Mouse (Mus musculus): ENCODE measurements around the gene Commd1.
A peak's percentile ranks its signal among the peaks of the same experiment; 100 is the strongest.

Gene Commd1

DNA sequence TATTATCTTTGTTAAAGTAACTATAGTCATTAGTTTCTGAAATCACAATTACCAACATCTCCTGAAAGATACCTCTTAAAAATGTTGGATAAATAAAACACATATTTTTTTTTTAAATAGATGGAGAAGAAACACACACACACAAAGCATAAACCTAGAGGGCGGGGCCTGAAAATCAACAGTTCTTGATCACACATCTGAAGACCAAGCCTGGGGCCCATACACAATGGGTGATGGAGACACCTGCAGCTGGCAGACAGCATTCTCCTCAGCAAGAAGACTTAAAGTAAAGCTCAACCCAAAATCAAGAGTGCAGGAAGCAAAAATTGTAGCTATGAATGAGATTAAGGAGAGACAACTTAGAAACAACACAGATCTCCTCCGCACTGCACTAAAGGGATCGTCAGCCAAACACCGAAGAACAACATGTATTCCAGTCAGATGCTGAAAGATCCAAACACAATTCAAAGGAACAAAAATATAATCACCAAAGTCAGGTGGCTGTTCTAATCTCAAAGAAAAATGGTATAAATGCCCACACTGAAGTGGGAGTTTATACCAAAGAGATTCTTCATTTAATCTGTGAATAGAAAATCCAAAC, 44.4 kb downstream of the Commd1 start:
- peak; percentile 39 to 51 for DNase-seq

DNA sequence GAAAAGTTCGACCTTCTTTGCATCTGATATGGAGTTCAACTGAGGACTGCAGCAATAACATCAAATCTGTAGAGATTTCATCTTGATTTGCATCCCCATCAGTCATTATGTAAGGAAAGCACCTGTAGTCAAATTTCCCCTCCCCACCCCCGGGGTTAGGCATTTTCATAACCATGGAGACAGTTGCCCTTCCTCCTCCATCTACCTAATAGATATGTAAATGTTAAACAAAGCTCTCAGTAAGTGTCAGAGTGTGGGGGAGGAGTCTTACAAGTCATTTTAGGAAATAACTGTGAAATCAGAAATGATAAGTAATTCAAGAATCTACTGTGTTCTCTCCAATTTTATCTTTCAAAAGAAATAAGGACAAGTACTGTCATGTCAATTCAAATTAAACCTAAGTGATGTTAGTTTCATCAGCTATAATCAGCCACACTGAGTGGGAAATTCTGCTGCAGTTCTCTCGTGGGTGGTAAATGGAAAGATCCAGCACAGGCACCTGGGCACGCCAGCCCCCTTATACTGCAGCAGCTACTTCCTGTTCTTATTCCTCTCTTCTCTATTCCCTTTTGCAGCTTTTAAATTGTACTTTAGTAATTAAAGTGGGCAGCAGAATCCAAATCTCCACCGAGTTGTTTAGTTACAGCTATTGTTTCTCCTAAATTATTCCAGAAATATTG, 45.6 kb downstream of the Commd1 start:
- DNase-seq: peak in 1 of 2 experiments; percentile 25

DNA sequence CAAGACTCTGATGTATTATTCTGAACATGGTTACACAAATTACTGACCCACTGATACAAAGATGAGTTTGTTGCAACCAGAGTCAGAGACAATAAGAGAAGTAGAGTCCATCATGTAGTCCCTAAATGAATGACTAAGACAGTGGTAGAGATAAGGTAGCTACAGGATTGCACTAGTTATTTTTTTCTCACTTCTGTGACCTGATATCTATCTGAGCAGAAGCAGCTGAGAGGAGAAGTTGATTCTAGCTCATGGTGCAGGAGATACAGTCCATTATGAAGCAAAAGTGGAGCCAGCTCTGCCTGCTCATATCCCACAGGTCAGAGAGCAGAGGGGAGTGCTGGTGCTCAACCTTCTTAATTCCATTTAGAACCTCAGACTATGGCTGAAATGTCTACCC, 50.0 kb downstream of the Commd1 start:
- no peak for DNase-seq

DNA sequence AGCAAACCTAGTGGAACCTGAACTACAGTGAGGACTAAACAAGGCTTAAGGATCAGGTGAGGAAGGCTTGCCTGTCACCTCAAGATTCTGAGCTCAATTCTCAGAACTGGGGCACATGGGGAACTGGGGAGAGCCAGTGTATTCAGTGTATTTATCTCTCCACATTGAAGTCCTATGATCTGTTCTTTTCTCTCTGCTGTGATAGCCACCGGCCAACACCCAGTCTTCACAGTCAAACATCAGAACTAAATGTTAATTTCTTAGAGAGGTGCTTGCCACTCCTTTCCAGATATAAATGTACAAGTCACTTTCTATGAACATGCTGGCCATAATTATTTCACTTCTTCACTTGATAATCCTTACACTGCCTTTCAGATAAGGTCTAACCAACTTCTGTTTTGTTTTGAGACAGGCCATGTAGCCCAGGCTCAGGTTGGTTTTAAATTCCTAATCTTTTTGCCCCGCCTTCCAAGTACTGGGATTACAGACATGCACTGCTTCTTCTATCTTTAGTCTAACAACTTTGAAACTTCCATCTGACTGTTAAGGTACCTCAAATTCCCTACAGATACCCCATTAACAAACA, 50.8 kb downstream of the Commd1 start:
- no peak for DNase-seq

DNA sequence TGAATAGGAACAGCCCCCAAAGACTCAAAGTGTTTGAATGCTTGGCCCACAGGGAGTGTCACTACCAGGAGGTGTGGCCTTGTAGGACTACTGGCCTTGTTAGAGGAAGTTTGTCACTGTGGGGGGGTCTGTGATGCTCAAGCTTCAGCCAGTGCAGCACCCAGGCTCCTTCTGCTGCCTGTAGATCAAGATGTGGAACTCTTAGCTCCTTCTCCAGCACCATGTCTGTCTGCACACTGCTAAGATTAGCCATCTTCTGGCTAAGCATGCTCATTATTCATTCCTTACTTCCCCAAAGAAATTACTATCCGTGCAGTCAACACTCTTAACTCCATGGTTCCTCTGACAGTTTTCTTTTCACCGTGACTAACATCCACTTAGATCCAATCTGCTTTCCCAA, 52.1 kb downstream of the Commd1 start:
- no peak for DNase-seq

DNA sequence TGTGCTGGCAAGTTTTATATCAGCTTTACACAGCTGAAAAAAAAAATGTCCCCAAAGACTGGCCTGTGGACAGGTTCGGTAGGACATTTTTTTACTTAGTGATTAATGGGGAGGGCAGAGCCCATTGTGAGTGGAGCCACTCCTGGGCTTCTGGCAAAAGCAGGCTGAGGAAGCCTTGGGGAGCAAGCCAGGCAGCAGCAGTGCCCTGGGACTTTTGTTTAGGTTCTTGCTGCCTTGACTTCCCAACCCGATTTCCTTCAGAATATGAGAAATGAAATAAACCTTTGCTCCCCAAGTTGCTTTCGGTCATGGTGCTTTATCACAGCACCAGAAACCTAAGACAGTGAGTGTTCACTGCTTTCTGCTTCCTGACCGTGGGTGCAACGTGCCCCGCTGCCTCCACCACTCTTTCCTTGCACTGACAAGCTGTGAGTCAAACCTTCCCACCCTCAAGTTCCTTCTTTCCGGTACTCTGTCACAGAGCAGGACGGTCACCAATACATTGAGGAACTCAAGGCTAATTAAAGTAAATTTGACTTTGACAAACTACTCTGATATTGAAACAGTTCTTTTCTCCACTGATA, 53.5 kb downstream of the Commd1 start:
- DNase-seq: no peak

DNA sequence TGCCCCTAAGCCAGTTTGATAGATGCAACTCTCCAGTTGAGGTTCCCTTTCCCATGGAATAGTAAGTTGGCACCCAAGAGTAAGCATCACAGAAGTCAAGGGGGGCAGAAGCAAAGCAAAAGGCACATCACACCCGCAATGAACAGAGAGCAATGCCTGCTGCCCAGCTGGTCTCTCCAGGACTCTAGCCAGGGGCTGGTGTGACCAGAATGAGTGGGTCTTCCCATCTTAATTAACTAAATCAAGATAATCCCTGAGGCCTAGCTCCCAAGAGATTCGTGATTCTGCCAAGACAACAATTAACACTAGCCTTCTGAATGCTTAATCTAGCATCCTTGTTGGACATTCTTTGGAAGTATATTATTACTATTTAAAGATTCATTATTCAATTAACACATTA, 58.6 kb downstream of the Commd1 start:
- no peak for DNase-seq

DNA sequence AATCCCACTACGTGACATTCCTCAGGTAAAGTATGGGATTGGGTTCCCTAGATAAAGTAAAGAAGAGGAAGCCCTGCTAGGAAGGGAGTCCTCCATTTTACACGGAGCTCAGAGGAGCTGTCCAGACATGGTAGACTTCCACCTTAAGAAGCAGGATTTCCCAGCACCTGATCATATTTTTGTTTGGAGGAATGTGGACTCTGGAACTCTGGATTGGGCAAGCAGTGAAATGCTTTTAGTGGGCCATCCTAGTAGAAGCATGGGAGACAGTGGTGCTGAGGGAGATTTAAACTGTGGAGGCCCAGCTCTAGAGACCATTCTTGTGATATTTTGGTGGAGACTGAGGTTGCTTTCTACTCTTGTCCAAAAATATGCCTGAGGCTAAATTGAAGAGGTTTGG, 59.6 kb downstream of the Commd1 start:
- no peak for DNase-seq

DNA sequence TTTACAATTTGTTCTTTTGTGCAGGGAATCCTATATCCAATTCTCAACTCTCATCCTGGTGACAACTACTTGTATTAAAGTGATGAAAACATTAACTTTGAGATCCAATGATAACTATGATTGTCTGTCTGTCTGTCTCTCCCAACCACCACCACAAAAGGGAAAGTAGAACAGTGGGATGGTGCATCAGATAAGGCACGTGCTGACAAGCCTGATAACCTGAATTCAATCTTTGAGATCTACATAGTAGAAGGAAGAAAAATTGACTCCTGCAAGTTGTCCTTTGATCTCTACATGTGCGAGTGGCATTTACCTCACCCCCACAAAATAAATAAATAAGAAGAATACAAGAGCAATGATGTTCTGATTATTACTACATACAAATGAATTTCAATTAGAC, 62.8 kb downstream of the Commd1 start:
- no peak for DNase-seq

DNA sequence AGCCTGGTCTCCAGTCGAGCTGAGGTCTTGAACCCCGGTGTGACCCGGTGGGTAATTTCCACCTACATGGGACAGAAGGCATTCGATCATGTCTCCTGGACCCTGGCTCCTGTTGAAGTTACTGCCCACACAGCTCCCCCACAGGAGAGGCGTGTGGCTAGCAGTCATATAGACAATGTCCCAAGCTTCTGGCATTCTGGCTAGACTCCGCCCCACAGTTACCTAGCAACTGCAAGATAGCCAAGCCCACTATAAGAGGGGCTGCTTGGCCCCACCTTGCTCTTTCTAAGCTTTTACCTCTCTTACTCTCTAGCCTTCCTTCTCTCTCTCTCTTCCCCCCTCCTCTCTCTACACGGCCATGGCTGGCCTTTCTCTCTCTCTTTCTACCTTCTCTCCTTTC, 64.4 kb downstream of the Commd1 start:
- no peak for DNase-seq

DNA sequence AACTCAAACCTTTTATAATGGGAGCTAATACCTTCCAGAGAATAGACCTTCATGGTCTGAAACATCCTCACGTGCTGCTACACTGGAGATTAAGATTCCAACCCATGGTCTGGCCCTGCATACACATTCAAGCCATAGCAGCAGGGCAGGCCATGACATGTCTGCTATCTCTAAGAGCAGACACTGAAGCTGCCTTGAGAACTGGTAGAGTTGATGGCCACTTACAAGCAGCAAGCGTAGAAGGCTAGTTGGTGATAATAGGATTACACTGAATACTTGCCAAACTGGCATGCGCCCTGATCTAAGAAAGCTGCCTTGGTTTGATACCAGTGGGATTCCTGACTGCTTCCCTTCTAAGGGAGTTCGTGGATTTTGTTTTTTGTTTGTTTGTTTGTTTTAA, 68.4 kb downstream of the Commd1 start:
- DNase-seq: no peak

DNA sequence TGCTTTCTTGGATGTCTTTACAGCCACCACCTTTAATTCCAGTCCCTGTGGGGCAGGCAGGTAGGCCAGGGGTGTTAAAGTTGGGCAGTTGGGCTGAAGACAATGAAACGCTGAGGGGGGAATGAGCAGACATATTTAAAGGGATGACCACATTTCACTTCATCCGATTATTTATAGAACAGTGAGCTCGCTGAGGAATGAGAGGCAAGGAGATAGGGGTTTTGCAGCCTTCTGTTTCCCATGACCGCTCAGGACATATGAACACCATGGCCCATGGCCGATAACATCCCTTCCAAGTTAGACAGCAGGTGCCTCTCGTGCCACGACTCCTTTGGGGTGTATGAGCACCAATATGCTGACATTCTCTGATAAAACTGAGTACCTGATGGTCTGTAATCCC, 70.4 kb downstream of the Commd1 start:
- no peak for DNase-seq

DNA sequence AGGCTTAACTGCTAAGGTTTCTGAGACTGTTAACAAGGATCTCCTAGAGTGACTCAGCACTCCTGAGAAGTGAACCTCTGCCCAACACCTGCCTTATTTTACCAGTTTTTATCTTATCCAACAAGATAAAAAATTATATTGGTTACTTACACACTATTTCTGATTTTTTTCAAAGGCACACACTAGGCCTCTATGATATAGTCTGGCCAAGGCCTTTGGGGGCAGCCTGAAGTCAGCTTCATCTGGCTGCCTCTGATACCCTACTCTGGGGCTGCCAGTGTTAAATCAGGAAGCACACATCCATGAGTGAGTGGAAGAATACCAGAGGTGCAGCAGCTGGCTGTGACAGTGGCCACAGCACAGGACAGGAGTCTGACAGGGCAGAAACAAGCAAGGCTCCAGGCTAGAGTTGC, 75.7 kb downstream of the Commd1 start:
- DNase-seq: no peak

DNA sequence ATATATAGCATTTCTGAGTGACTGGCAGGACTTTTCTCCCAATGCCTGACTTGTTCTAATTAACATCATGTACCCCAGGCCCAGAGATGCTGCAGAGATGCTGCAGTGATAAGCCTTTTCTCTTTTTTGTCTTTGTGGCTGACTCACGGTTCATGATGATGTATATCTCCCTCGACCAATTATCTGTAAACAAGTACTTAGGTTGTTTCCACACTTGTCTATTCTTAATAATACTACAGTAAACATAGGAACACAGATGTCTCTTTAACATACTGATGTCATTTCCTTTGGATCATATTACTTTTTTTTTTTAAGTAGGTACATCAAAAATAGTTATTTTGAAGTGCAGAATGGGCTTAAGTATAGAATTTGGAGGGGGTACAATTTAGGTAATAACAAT, 79.3 kb downstream of the Commd1 start:
- no peak for DNase-seq

DNA sequence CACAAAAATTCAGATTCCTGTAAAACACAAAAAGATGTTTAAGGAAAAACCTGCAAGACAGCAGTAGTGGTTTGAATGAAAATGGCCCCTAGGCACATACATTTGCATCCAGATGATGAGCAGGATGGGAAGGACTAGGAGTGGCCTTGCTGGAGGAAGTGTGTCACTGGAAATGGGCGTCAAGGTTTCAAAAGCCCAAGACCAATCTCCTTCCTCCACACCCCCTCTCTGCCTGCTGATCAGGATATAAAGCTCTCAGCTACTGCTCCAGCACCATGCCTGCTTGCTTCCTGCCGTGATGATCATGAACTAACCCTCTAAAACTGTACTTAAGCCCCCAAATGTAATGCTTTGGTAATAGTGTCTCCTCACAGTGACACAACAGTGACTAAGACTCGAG, 82.1 kb downstream of the Commd1 start:
- DNase-seq: no peak

DNA sequence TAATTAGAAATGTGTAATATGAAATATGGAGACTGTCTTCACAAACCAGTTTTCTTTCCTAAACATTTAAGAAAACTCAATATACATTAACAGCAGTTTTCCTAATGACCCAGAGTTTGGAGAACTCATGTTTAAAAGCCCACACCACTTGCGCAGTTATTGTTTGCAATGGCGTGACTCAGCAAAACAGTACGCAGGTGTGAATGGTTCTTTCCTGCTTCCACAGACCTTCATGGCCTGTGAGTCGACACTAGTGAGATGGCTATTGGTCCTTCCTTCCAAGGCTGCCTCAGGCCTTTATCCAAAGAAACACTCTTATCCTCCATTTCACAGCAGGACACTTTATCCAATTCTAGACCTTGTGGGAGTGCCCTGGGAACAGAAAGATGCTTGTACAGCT, 84.5 kb downstream of the Commd1 start:
- no peak for DNase-seq

DNA sequence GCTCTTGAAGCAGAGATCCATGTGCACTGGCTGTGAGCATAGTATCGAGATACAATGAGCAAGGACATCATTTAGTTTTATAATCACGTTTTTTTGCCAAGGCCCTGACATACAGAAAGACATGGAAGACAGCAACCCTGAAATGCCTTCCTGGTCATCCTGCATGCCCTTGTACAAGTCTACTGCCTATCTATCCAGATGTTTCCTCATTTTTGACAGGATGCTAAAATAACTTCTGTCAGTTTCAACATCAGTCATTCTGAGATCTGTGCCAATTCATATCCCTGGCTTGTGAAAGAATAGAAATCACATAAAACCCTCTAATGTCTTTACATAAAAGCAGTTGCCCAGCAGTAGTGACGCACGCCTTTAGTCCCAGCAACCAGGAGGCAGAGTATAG, 85.1 kb downstream of the Commd1 start:
- DNase-seq: no peak

DNA sequence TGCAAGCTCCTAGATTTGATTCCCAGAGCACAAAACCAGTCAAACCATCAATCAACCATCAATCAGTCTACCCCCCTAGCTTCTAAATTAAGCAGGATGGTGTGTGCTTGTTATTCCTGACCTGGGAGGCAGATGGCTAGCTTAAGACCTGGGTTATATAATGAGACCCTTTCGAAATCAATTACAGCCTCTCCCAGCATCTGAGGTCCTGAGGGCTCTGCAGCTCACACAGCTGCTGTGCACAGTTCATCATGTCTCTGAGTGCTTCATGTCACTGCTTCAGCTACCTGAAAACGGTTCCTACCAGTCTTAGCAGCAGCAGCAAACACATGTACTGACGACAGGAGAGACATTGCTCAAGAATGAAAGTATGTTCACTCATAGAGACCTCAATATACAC, 89.1 kb downstream of the Commd1 start:
- DNase-seq: no peak

DNA sequence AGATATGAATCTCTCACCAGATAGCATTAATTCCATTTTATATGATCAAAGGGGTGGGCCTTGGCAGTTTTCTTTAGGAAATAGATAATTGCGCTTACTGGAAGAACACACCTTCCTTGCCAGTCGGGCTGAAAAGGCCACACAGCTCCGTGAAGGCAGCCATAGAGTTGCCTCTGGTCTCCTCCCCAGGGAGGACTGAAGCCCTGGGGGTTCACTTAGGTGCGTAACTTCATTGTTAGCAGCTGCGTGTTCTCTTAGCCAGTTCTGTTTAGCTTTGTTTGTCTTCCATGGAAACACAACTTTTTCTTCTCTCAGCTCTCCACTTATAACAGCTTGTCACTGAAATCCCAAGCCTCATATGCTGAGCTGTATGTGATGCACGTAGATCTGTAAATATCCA, 89.7 kb downstream of the Commd1 start:
- no peak for DNase-seq

DNA sequence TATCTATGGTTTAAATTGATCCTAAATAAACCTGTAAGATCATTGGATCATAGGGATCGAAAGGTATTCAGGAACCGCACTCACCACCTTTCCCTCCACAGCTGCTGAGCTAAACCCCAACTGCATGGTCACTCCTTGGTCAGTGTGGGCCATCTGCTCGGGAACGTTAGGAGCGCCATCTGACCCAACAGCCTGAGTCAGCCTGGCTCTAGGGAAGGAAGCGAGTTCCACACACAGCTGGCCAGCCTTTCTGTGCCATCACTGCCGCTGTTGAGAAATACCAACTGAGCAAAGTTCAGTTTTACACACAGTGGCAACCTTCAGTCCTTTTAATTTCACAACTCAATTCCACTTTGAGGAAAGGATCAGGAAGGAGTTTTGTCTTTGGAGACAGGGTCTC, 90.3 kb downstream of the Commd1 start:
- DNase-seq: no peak

DNA sequence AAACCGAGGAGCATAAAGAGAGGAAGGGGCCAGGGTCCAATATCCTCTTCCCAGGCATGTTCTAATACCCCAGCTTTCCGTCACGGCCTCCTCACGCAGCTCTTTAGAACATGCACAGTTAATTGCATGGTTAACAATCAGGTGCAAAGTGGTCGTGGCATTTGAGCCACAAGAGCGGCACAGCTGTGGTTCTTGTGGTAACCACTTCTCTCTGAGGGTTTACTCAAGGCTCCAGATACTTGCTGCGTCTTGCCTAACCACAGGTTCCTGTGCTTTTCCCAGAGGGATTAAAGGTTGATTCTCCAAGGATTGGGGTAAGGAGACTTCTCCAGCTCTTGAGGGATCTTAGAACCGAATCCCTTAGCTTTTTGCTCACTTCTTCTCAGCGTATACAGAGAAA, 90.9 kb downstream of the Commd1 start:
- DNase-seq: no peak

DNA sequence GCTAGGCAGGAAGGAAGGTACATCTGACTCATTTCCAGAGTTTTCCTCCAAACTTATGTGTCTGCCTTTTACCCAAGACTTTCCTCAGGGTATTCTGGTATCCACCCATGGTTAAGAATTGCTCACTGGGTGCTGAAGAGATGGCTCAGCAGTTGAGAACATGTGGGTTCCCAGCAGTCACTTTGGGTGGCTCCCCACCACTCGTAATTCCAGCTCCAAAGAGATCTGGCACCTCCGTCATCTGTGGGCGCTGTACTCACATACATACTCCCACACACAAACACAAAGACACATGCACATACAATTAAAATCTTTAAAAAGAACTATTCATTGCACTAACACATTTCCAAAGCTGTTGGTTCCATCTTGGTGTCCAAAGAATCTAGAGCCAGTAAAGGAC, 93.0 kb downstream of the Commd1 start:
- DNase-seq: no peak

DNA sequence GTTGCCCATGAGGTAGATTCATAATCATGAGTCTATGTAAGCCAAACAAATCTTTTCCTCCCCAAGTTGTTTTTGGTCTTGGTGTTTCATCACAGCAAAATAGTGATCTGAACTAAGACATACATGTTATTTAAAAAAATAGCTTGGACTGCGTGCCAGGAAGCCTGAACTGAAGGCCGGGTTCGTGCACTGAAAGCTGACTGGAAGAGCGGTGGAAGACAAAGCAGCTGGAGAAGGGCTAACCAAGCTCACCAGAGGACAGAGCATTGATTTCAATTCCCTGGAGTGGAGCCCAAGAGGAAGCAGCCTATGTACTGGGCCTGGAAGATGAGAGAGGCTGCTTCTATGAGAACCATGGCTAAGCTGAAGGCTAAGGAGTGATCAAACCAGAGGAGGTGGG, 95.2 kb downstream of the Commd1 start:
- no peak for DNase-seq

DNA sequence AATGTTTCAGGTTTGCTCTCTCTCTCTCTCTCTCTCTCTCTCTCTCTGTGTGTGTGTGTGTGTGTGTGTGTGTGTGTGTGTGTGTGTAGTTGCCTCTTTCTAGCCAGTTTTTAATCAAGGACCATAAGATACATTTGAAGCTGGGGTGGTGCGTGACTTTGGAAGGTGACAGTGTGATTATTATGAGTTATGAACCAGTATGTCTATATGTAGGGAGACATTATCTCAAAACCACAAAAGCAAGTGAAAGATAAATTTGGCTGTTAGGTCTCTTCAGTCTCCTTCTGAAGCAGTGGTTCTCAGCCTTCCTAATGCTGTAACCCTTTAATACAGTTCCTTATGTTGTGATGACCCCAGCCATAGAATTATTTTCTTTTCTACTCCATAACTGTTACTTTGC, 96.8 kb downstream of the Commd1 start:
- DNase-seq: no peak

Measured in thymus, adult 18-20 months (tissue).